Mouse (Mus musculus) fibroblast of lung, adult 2 months (primary cell): ENCODE measurements around the gene Gpkow.
"Not testable (repeated sequence)": the region's sequence is repeated elsewhere in the genome, so short reads cannot be mapped to it uniquely, and the experiment has no call there.

ENCODE experiments used
- DNase-seq: peaks from one replicate; pipeline ENCODE4 v3.0.0-alpha.2; 2011; ENCODE audit warnings: low read depth

Gene Gpkow

DNA sequence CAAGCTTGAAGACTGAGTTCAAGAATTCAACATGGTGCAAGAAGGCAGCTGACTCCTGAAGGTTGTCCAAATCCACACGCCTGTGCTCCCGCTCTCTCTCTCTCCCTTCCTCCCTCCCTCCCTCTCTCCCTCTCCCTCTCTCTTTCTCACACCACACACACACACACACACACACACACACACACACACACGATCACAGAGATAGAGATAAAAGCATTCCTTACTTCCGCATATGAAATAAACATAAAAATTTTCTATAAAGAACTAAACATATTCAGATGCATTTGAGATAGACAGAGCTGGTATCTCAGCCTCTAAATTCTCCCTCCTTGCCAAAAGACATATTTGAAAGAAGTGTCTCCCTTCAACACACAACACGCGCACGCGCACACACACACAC is 48.5 kb downstream of the Gpkow start:
- DNase-seq = no peak

DNA sequence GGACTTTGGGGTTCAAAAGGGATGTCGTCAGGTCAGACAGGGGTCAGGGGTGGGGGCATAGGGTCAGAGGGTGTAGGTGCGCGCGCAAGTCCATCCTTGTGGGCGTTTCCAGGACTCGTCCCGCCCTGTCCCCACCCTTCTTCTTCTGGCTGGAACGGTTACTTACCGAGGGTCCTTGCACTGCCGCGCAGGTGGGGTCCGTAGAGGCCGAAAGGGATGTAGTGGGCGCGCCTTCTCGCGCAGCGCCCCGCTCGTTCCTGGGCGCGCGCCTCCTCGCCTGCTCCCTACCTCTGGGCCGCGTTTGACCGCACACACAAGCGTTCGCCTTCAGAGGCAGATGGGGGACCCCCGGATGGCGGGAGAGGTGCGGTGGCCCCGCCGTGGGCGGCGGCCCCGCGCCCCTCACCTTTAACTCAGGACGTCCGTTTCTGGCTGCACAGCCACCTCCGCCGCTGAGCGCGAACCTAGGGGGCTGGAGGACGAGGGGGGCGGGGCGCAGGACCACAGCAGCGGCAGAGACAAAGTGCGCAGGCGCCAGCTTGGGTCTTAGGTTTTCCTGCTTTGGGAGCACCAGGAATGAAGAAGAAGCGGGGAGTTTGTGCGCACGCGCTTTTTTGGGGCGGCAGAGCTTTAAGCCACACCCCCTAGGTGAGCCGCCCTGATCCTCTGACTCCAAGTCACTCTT is 53.6 kb downstream of the Gpkow start, which contains the start of gene Ccdc120:
Gene Ccdc120 (minus strand): TSS at position 474 of the 685 bp plus-strand sequence.
- no peak for DNase-seq

DNA sequence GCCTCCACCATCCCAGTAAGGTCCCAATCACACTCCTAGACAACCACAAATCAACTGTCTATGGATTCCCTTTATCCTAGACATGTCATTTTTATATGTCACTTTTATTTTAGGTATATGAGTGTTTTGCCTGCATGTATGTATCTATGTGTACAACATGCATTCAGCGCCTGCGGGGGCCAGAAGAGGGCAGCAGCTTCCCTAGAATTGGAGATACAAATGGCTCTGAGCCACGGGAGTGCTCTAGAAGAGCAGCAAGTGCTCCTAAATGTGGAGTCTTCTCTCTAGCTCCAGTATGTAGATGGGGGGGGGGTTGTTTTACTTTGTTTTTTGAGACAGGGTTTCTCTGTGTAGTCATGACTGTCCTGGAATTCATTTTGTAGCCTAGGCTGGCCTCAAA is 56.7 kb downstream of the Gpkow start:
- DNase-seq = not testable (repeated sequence)
